Mouse (Mus musculus) thymus, adult 2 months (tissue): Measurements from ENCODE around the gene Kiss1.

Experiments
- CTCF ChIP-seq: fragments of 200-500 bp; IDR thresholded peaks from 2 replicates; pipeline ENCODE4 v1.5.1; 2012; ENCODE audit warnings: mild to moderate bottlenecking, control low read depth, low read length, moderate library complexity, borderline replicate concordance; ENCODE audit not compliant: control insufficient read depth, poor library complexity, insufficient read depth; ENCODE audit errors: extremely low read depth
- POLR2A ChIP-seq: fragments of 200-500 bp; IDR thresholded peaks from 2 replicates; pipeline ENCODE4 v1.6.1; 2012; ENCODE audit warnings: mild to moderate bottlenecking, low read length, control low read depth, moderate library complexity; ENCODE audit not compliant: control insufficient read depth, poor library complexity, insufficient read depth; ENCODE audit errors: extremely low read depth

DNA sequence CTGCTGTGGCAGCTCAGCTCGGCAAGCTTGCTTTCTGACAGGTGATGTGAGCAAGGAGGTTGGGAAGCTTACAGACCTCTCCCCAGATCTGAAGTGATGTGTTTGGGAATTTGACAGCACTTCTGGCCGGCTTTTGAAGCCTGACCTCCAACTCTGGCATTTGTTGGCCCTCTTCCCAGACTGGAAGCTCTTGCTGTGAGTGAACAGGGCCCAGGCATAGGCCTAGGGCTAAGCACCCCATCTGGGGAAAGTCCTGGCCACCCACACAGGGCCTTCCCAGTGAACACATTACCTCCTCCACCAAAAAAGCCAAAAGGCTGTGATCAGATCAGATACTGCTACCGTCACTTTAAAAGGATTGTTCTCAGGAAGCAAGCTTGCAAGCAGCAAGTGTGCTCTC lies 19.1 kb upstream of the Kiss1 start:
- no peak for TF ChIP-seq CTCF
- TF ChIP-seq POLR2A: no peak
